Mouse (Mus musculus) bone marrow macrophage, adult 2 months (primary cell): ENCODE measurements at regions not wholly inside any gene's neighbourhood (a gene's known extent, or its start where the extent isn't known, plus 50 kb on each side); places are given as distances from the start of the nearest gene placed in this dataset.

Experiments
- CTCF ChIP-seq: IDR thresholded peaks from 2 replicates; pipeline ENCODE4 v1.5.1; 2012; ENCODE audit warnings: low read depth, mild to moderate bottlenecking, low read length, moderate library complexity
- POLR2A ChIP-seq: IDR thresholded peaks from 2 replicates; pipeline ENCODE4 v1.6.1; 2012; ENCODE audit warnings: mild to moderate bottlenecking, low read depth, low read length, borderline replicate concordance

- TF ChIP-seq CTCF: no peak
- TF ChIP-seq POLR2A: no peak
Measured at GRCm38 (mm10) chr2:160093078-160093477, 240.9 kb downstream of the Gm826 start.
